Mouse (Mus musculus): ENCODE measurements around the gene Slc24a3. TPM values are rescaled to one million over a fixed set of nuclear protein-coding genes. Genes with fewer than 3 reads are reported as not detected.

Slc24a3 gene
- polyA plus RNA-seq, 2 experiments = 0.58 TPM

- TF ChIP-seq CTCF (IDR thresholded peaks at IDR 0.05; ENCODE audit: low read depth) (no peak), EP300 (IDR thresholded peaks at IDR 0.05; ENCODE audit: low read depth) (no peak)
- H3K4me3 ChIP-seq (ENCODE audit: insufficient read depth in 1 of 2, low read depth in 2 of 2, low read length in 2 of 2) = no peak overlapping the region
- H3K4me1 ChIP-seq (replicated peaks; ENCODE audit: control insufficient read depth in 2 of 2, insufficient read depth in 2 of 2, low read length in 1 of 2) = no peaks in the 10 kb centered on the region
- ATAC-seq (ENCODE audit: insufficient read depth) (no peak), DNase-seq (ENCODE audit: low read depth in 3 of 3, low spot score in 3 of 3) (no peak)
- WGBS (ENCODE audit: insufficient replicate concordance) = 70% methylated on average over 21 of the region's 21 CpGs
- no peaks in the 10 kb centered on the region for H3K27me3 ChIP-seq (ENCODE audit: control insufficient read depth, insufficient read depth, low read length)
- no peak overlapping the region for H3K4me2 ChIP-seq (ENCODE audit: low read depth)
- no peaks in the 10 kb centered on the region for H3K36me3 ChIP-seq (replicated peaks; ENCODE audit: control insufficient read depth, insufficient read depth, low read depth)
- no peak overlapping the region for H3K9ac ChIP-seq (replicated peaks)
- H3K9me3 ChIP-seq (ENCODE audit: control insufficient read depth, low read length) = no peaks in the 10 kb centered on the region
- H3K27ac ChIP-seq = no peak overlapping the region
Observed at GRCm38 (mm10) chr2:145640255-145640984, 472.9 kb downstream of the Slc24a3 start.

- Histone ChIP-seq H3K4me3 (ENCODE audit: insufficient read depth in 1 of 2, low read depth in 2 of 2, low read length in 2 of 2) (no peak overlapping the region), H3K27ac (no peak overlapping the region), H3K9ac (replicated peaks) (no peak overlapping the region), H3K9me3 (ENCODE audit: control insufficient read depth, low read length) (no peaks in the 10 kb centered on the region), H3K27me3 (ENCODE audit: control insufficient read depth, insufficient read depth, low read length) (no peaks in the 10 kb centered on the region), H3K36me3 (replicated peaks; ENCODE audit: control insufficient read depth, insufficient read depth, low read depth) (no peaks in the 10 kb centered on the region), H3K4me2 (ENCODE audit: low read depth) (no peak overlapping the region), H3K4me1 (replicated peaks; ENCODE audit: control insufficient read depth in 2 of 2, insufficient read depth in 2 of 2, low read length in 1 of 2) (no peaks in the 10 kb centered on the region)
- DNase-seq (ENCODE audit: low read depth in 3 of 3, low spot score in 3 of 3) (no peak), ATAC-seq (ENCODE audit: insufficient read depth) (no peak)
- 33% methylated on average over 12 of the region's 12 CpGs for WGBS (ENCODE audit: insufficient replicate concordance)
- TF ChIP-seq CTCF (IDR thresholded peaks at IDR 0.05; ENCODE audit: low read depth) = peak; percentile 9; the same call in 1 of the 2 replicates
- no peak for TF ChIP-seq EP300 (IDR thresholded peaks at IDR 0.05; ENCODE audit: low read depth)
Observed at GRCm38 (mm10) chr2:145655373-145655960, 487.9 kb downstream of the Slc24a3 start.

GRCm38 (mm10) chr2:145656121-145656520 is 488.6 kb downstream of the Slc24a3 start:
- Histone ChIP-seq H3K27me3 (ENCODE audit: control insufficient read depth, insufficient read depth, low read length) (no peaks in the 10 kb centered on the region), H3K9me3 (ENCODE audit: control insufficient read depth, low read length) (no peaks in the 10 kb centered on the region), H3K4me2 (ENCODE audit: low read depth) (no peak overlapping the region), H3K4me3 (ENCODE audit: insufficient read depth in 1 of 2, low read depth in 2 of 2, low read length in 2 of 2) (no peak overlapping the region), H3K27ac (no peak overlapping the region), H3K4me1 (replicated peaks; ENCODE audit: control insufficient read depth in 2 of 2, insufficient read depth in 2 of 2, low read length in 1 of 2) (no peaks in the 10 kb centered on the region), H3K36me3 (replicated peaks; ENCODE audit: control insufficient read depth, insufficient read depth, low read depth) (no peaks in the 10 kb centered on the region), H3K9ac (replicated peaks) (no peak overlapping the region)
- TF ChIP-seq EP300 (IDR thresholded peaks at IDR 0.05; ENCODE audit: low read depth) (no peak), CTCF (IDR thresholded peaks at IDR 0.05; ENCODE audit: low read depth) (no peak)
- DNase-seq (ENCODE audit: low read depth in 3 of 3, low spot score in 3 of 3) = no peak
- ATAC-seq (ENCODE audit: insufficient read depth) = no peak
- 57% methylated on average over 3 of the region's 3 CpGs for WGBS (ENCODE audit: insufficient replicate concordance)

DNA sequence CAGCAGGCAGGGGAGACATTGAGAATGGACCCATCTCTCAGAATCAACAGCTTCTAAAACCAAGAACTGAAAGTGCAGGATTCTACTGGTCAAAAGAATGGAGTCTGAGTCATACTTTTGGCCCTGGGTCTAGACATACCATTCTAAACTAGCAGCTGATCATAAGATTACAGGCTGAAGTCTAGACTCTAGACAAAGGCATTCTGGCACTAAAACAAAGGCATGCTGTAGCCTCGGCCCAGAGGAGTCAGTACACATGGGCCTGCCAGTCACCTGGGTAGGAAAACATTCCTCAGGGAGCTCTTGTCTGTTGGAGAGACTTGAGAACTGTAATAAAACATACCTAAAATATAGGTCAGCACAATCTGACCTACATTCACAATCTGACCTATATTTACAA is 489.2 kb downstream of the Slc24a3 start:
- H3K9ac ChIP-seq (replicated peaks) = no peak overlapping the region
- no peak for TF ChIP-seq CTCF (IDR thresholded peaks at IDR 0.05; ENCODE audit: low read depth)
- no peak for TF ChIP-seq EP300 (IDR thresholded peaks at IDR 0.05; ENCODE audit: low read depth)
- no peak overlapping the region for H3K4me2 ChIP-seq (ENCODE audit: low read depth)
- H3K27ac ChIP-seq = no peak overlapping the region
- no peaks in the 10 kb centered on the region for H3K9me3 ChIP-seq (ENCODE audit: control insufficient read depth, low read length)
- no peaks in the 10 kb centered on the region for H3K27me3 ChIP-seq (ENCODE audit: control insufficient read depth, insufficient read depth, low read length)
- DNase-seq (ENCODE audit: low read depth in 3 of 3, low spot score in 3 of 3) = no peak
- no peak for ATAC-seq (ENCODE audit: insufficient read depth)
- no peaks in the 10 kb centered on the region for H3K36me3 ChIP-seq (replicated peaks; ENCODE audit: control insufficient read depth, insufficient read depth, low read depth)
- H3K4me1 ChIP-seq (replicated peaks; ENCODE audit: control insufficient read depth in 2 of 2, insufficient read depth in 2 of 2, low read length in 1 of 2) = no peaks in the 10 kb centered on the region
- 32% methylated on average over 1 of the region's 1 CpGs for WGBS (ENCODE audit: insufficient replicate concordance)
- no peak overlapping the region for H3K4me3 ChIP-seq (ENCODE audit: insufficient read depth in 1 of 2, low read depth in 2 of 2, low read length in 2 of 2)

- H3K4me3 ChIP-seq (ENCODE audit: insufficient read depth in 1 of 2, low read depth in 2 of 2, low read length in 2 of 2) = no peak overlapping the region
- peaks cover 0 to 2% of the 10 kb centered on the region in 2 experiments; a peak in 1 of 4 replicates for H3K4me1 ChIP-seq (replicated peaks; ENCODE audit: control insufficient read depth in 2 of 2, insufficient read depth in 2 of 2, low read length in 1 of 2)
- no peak overlapping the region for H3K27ac ChIP-seq
- TF ChIP-seq EP300 (IDR thresholded peaks at IDR 0.05; ENCODE audit: low read depth) = no peak
- TF ChIP-seq CTCF (IDR thresholded peaks at IDR 0.05; ENCODE audit: low read depth) = no peak
- DNase-seq (ENCODE audit: low read depth in 3 of 3, low spot score in 3 of 3) (no peak), ATAC-seq (ENCODE audit: insufficient read depth) (no peak)
- H3K27me3 ChIP-seq (ENCODE audit: control insufficient read depth, insufficient read depth, low read length) = no peaks in the 10 kb centered on the region
- no peak overlapping the region for H3K4me2 ChIP-seq (ENCODE audit: low read depth)
- H3K9me3 ChIP-seq (ENCODE audit: control insufficient read depth, low read length) = no peaks in the 10 kb centered on the region
- WGBS (ENCODE audit: insufficient replicate concordance) = 48% methylated on average over 6 of the region's 7 CpGs
- no peak overlapping the region for H3K9ac ChIP-seq (replicated peaks)
- no peaks in the 10 kb centered on the region for H3K36me3 ChIP-seq (replicated peaks; ENCODE audit: control insufficient read depth, insufficient read depth, low read depth)
Observed at GRCm38 (mm10) chr2:145661242-145661641, 493.7 kb downstream of the Slc24a3 start.

All from liver, embryonic 14.5 days (tissue).